Mouse (Mus musculus) T-helper 2 cell (primary cell): ENCODE data around the gene Smok2a.
"Not testable (repeated sequence)": the region's sequence is repeated elsewhere in the genome, so short reads cannot be mapped to it uniquely, and the experiment has no call there.

Source experiments
- in situ Hi-C: fragments of 300-600 bp; cut with MboI, MseI; formaldehyde crosslinking; loops from one replicate; pipeline ENCODE4 v1.15.1; 2025; ENCODE audit warnings: high pct_unique_total_duplicates

Gene Smok2a

DNA sequence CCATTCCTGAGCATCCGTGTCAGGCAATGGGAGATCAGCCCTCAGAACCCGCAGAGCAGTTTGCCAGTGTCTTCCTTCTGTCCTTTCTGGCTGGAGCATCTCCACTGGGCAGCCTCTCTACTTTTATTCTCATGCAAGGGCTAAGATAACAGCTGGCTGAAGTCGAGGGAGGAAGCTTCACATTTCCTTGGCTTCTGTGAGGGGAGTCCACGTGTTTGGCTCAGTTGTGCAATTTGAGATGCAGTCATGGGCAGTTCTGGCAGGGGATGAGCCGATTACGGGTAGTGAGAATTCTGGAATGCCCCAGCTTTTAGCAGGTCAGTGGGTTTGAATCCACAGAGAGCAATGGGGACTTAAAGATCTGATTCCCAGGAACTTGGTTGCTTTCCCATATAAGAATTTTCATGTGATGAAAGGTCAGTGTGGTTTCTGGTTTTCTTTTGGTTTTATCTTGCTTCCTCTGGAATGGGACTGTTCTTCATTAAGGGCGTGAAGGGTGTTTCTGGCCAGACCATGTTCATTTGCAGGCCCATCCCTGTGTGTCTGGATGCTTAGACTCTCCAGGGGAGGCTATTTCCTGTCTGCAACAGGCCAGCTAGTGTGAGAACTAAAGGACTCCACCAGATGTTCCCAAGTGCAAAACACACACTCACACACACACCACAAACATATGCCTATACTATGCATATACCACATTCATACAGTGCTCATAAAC, 8.7 kb upstream of the Smok2a start:
- in situ Hi-C loops: no loop called here

DNA sequence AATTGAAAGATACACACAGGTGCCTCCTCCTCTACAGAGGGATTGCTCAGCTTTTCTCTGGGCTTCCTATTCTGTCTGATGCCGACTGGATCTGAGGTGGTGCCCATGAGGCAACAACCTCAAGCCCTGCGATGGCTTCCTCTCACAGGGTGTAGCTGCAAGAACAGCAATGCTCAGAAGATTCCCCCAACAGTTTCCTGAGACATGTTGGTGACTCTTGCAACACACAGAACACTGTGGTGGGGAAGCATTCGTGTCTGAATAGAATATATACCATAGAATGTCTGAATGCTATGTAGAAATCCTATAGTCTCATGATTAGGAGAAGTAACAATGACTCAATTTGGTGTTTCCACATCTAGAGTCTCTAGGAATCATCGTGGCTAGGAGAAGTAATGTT, 6.8 kb upstream of the Smok2a start:
- in situ Hi-C loops: no loop called here

DNA sequence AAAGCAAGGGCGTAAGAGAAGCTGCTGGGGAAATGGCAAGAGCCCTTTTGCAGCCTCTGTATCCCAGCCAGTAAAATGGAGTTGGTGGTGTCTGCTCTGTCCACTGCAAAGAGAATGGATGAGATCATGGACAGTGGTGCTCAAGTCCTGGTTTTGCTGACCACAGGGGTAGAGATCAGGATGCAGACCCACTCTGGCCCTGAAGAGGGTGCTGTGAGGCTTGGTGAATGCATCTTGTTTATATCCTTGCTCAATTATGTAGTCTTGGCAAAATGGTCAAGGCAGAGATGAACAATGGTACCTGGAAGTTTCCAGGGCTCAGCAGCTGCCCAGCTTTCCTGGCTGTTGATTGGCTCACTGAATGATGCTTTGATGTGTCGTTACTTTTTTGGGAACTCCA, 5.4 kb upstream of the Smok2a start:
- in situ Hi-C loops: loop anchor here (5.0 kb wide), 2 partner anchors 97 to 122 kb away; no protein-coding TSS in a partner anchor

DNA sequence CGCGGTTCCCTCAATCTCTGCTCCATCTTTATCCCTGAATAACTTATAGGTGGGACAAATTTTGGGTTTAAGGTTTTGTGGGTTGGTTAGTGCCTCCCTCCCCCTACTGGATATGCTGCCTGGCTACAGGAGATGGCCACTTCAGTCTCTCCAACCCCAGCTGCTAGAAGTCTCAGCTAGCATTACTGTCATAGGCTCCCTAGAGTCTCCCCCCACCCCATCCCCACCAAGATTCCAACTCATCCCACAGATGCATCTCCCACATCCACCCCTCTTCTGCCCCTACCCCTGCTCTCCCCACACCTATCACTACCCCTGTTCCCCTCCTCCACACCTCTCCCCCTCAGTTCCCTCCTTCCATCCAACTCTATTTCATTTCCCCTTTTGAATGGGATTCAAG, 933 bp downstream of the Smok2a start:
- in situ Hi-C loops: not testable (repeated sequence)

DNA sequence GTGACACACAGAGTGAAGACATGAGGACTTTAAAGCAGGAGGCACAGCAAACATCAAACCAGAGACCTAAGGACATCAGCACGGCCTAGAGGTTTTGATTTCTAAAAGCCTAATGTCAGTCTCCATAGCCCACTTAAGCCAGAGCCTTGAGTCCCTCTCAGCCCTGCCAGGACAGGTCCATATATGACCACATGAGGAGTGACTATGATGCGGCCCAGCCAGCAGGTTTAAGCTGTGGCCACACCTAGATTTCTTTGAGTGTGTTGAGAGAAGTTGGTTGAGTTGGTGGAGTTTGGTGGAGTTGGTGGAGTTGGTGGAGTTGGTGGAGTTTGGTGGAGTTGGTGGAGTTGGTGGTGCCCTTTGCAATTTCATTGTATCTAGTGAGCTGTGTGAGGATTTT, 9.0 kb downstream of the Smok2a start, which contains the start of gene Smok2b:
TSS of gene Smok2b (plus strand) at position 301 of the 400 bp plus-strand sequence.
- in situ Hi-C loops: loop anchor here (5.0 to 25.0 kb wide), 2 partner anchors 48 to 757 kb away; no protein-coding TSS in a partner anchor

DNA sequence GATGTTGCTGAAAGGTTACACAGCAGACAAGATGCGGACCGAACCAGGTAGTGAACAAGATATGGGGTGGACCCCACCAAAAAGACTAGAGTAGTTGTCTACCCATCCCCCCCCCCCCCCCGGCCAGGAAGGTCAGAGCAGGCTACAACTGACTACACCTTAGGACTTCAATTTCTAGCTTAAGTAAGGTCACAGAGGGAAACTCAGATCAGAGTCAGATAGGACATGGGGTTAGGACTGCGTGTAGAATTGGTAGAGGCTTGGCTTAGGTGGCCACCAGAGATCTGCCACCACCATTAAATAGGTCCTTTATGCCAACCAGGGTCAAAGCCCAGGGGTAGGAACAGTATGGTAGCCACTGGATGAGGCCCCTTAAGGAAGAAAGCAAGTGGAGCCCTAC, 18.5 kb downstream of the Smok2a start:
- in situ Hi-C loops: loop anchor here (25.0 kb wide), 1 partner anchor 748 kb away; no protein-coding TSS in a partner anchor

DNA sequence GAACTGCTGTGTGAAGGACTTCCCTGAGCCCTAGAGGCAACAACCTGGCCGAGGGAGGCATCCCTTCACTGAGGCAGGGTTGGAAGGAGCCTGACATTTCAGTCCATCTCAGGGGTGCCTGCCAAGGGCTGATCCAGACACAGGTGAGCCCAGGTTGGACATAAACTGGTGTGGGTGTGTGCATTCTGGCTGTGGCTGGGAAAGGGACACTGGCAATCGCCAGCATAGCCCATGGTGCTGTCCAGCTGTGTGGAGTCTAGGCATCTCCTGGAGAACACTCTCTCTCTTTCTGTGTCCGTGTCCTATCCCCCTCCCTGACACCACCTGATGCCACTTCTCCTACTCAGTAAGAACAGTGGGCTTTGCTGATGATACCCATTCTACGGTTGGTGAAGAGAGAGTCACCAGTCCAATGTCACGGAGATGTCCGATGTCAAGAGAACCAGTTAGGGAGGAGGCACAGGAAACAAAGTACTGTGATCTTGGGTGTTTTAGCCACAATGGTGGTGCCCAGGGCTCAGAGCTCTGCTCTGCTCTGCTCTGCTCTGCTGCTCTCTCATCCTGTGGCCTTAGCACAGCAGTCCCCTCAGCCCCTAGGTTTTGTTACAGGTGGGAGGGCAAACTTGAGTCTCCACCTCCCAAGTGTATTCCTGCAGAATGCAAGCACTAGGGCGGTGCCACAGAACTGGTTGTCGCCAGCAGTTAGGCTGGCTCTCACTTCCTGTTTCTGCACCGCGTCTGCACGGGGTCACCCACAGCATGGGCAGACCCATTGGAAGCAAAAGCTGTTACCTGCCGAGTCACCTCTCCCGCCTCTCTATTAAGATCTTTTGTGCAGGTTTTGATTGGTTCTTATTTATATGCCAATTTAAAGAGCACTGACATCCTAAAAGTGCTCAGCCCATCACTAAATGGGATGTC, 20.1 kb downstream of the Smok2a start:
- in situ Hi-C loops: loop anchor here (25.0 kb wide), 1 partner anchor 746 kb away; no protein-coding TSS in a partner anchor

DNA sequence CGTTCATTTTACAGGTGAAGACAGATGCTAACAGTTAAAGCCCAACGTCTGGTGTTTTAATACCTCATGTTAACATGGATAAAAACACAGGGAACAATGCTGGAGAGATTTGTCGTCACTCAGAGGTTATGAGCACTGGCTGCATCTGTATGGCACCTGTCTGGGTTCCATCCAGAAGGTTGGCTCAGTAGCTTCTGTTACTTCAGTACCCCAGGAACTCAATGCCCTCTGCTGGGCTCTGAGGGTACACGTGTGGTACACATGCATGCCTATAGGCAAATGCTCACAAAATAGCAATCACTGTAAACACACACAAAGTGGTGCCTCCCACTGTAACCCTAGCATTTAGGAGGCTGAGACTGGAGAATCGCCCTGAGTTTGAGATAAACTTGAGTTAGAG, 33.8 kb downstream of the Smok2a start:
- in situ Hi-C loops: loop anchor here (5.0 kb wide), 1 partner anchor 288 kb away; no protein-coding TSS in a partner anchor
